Mouse (Mus musculus): ENCODE measurements around the gene Whamm.

Whamm gene

GRCm38 (mm10) chr7:81563506-81564015 lies 7.5 kb upstream of the Whamm start:
- in situ Hi-C loops (cut with MboI, MseI): no loop called here

DNA sequence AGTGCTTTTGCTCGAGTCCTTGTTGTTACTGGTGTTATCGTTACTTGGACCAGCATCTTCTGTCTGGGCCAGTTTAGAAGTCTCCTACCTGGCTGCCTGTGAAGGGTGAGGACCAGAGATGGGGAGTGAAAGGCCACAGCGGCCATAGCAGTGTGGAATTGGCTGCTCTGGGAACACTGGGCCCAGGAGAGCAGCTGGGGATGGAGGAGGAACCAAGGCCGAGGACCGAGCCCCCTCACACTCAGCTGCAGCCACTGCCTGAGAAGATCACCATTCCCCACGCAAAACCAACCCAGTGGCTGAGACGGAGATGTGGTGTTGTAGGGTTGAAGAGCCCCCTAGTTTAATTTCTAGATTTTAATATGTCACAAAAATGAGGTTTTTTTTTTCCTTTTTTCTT lies 6.3 kb upstream of the Whamm start:
- in situ Hi-C loops (cut with MboI, MseI): no loop called here

- in situ Hi-C loops (cut with MboI, MseI): no loop called here
These were observed 5.5 kb upstream of the Whamm start for GRCm38 (mm10) chr7:81565381-81566055.

GRCm38 (mm10) chr7:81566332-81566731 lies 4.7 kb upstream of the Whamm start:
- in situ Hi-C loops (cut with MboI, MseI): no loop called here

DNA sequence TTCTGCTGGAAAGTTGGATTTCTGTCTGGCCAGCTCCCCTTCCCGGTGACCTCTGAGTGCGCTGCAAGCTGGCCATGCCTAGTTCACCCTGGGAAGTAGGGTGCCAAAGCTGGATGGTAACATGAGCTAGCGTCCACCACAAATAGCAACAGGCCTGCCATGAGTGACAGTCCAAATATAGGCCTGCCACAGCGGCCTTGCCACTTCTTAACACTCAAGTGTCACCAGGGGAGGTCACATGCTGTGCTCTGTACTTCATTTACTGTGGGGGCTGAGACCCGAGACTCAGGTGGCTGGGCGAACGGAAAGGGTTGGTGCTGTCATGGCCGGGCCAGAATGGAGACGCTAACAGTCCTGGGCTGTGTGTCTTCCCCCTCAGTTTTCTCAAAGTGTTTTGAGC lies 4.2 kb upstream of the Whamm start, which contains the start of gene Fsd2:
Gene Fsd2 (minus strand): TSS at position 53 of the 400 bp plus-strand sequence.
- in situ Hi-C loops (cut with MboI, MseI): no loop called here

GRCm38 (mm10) chr7:81567396-81567795 lies 3.7 kb upstream of the Whamm start:
- in situ Hi-C loops (cut with MboI, MseI): no loop called here

- in situ Hi-C loops (cut with MboI, MseI): loop anchor here (5.0 kb wide), 1 partner anchor 43 kb away; no protein-coding TSS in a partner anchor
These were observed 1.2 kb upstream of the Whamm start for GRCm38 (mm10) chr7:81569851-81570250.

DNA sequence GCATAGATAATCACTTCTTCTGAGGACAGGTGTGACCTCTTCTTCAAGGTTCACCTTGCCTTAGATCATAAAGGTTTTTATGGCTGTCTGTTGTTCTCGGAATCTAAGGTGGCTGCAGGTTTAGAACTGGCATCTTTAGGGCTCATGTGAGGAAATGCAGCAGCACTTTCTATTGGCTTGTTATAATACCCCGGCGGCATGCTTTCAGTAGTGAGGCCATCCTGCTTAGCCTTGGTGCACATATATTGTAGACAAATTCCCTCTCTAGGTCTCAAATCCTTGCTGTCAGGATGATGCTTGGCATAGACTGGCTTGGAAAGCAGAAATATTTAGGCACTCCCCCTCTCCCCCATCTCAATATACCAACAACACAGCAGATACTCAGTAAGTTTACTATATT lies 795 bp upstream of the Whamm start:
- in situ Hi-C loops (cut with MboI, MseI): loop anchor here (5.0 kb wide), 1 partner anchor 43 kb away; no protein-coding TSS in a partner anchor

- in situ Hi-C loops (cut with MboI, MseI): loop anchor here (5.0 kb wide), 1 partner anchor 43 kb away; no protein-coding TSS in a partner anchor
These were observed 336 bp upstream of the Whamm start for GRCm38 (mm10) chr7:81570752-81571107.

- in situ Hi-C loops (cut with MboI, MseI): loop anchor here (5.0 kb wide), 1 partner anchor 45 kb away; no protein-coding TSS in a partner anchor
These were observed 925 bp downstream of the Whamm start for GRCm38 (mm10) chr7:81571941-81572441.

DNA sequence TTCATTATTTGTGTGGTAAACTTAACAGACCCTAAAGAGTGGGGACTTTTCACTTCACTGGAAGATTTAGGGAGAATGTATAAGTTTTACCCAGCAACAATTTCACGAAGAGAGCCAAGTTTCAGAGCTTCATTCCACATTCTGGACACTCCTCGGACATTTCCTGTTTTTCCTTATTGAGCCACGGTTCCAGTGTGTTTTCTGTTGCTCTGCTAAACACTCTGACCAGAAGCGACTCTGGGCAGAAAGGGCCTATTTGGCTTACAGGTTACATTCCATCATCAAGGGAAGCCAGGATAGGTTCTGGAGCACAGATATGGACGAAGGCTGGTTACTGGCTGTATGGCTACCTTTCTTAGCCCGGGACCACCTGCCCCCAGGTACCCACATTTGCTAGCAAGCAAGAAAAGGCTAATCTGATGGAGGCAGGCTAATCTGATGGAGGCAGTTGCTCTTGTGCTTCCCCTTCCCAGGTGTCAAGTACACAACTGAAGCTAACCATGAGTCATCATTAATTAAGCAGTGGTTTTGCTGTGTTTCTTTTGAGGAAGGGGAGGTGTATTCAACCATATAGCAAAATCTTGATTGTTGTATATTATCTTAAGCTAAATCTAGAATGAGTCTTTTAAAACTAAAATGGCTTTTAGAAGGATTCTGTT lies 1.7 kb downstream of the Whamm start:
- in situ Hi-C loops (cut with MboI, MseI): loop anchor here (5.0 kb wide), 1 partner anchor 45 kb away; no protein-coding TSS in a partner anchor

DNA sequence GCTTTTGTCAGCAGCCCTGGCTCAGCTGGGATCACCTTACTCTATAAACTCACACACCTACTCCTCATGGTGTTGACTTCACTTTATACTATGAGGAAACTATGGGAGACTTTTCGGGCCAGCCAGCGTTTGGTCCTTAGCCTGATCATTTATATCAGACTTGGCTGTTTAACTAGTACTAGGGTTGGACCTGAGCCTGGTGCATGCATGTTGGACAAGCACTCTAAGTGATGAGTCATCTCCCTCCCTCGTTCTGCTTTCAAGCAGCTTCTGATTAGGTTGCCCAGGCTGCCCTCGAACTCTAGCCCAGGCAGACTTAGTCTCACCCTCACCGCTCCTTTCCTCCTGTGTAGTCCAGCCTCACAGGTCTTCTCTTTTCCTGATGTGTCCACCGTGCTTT lies 2.3 kb downstream of the Whamm start:
- in situ Hi-C loops (cut with MboI, MseI): loop anchor here (5.0 kb wide), 1 partner anchor 46 kb away; no protein-coding TSS in a partner anchor

- in situ Hi-C loops (cut with MboI, MseI): loop anchor here (5.0 kb wide), 1 partner anchor 47 kb away; no protein-coding TSS in a partner anchor
These were observed 2.8 kb downstream of the Whamm start for GRCm38 (mm10) chr7:81573821-81574220.

GRCm38 (mm10) chr7:81575606-81576005 lies 4.5 kb downstream of the Whamm start:
- in situ Hi-C loops (cut with MboI, MseI): no loop called here

DNA sequence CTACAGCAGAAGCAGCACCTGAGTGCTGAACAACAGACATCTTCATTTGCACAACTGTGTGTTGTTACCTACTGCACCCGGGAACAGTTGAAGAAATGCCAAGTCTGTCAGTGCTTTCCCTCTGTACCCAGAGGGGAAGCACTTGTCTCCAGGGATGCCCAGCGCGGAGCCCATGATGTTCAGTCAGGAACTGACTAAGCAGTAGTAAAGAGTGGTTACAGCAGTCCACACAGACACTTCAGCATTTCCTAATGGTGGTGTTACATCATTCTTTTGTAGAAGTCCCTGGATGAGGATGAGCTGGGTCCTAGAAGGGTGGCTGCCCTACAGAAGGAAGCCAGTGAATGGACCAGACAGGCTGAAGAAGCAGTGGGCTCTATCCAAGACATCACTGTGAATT lies 6.8 kb downstream of the Whamm start:
- in situ Hi-C loops (cut with MboI, MseI): no loop called here

DNA sequence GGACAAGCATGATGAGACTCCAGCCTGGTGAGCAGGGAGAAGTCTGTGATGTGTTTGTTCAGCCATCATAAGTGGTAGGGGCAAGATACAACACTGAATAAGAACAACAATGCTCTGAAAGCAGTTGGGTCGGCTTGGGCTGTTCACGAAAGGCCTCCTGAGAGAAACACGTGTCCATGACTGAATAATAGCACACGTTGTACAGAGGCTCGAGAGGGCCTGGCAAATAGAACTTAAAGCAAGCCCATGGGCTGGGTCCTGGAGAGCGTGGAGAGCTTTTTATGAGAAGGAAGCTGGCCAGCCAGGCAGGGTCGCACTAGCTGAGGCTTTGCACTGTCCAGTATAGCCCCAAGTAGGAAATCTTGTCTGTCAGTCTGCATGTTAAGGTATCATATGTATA lies 7.3 kb downstream of the Whamm start:
- in situ Hi-C loops (cut with MboI, MseI): no loop called here

GRCm38 (mm10) chr7:81579312-81579711 lies 8.2 kb downstream of the Whamm start:
- in situ Hi-C loops (cut with MboI, MseI): no loop called here

- in situ Hi-C loops (cut with MboI, MseI): no loop called here
These were observed 12.4 kb downstream of the Whamm start for GRCm38 (mm10) chr7:81583512-81583911.

GRCm38 (mm10) chr7:81585326-81585725 lies 14.3 kb downstream of the Whamm start:
- in situ Hi-C loops (cut with MboI, MseI): no loop called here

DNA sequence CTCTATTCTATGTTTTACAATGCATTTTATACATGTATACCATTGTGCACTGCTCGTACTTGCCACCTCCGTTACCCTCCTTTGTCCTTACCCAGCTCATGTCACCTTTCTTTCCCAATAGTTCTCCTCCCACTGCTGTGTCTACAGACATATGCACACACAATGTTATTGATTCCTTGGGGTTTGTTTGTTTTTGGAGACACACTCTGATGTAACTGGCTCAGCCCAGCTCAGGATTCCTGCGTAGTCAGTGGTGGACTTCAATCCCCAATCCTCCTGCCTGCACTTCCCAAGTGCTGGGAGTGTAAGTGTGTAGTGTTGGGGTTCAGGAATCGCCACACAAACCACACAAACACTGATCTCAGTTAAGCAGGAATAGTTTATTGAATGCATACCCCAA lies 16.2 kb downstream of the Whamm start:
- in situ Hi-C loops (cut with MboI, MseI): no loop called here

- in situ Hi-C loops (cut with MboI, MseI): no loop called here
These were observed 21.6 kb downstream of the Whamm start for GRCm38 (mm10) chr7:81592686-81593085.

GRCm38 (mm10) chr7:81593387-81593786 lies 22.3 kb downstream of the Whamm start:
- in situ Hi-C loops (cut with MboI, MseI): no loop called here

- in situ Hi-C loops (cut with MboI, MseI): no loop called here
These were observed 24.0 kb downstream of the Whamm start for GRCm38 (mm10) chr7:81595056-81595455.
